Mouse (Mus musculus) spleen, adult 18-20 months (tissue): ENCODE measurements around the gene Defb38.

Experiments used
- DNase-seq, 2 experiments: peaks; one replicate each; pipeline ENCODE4 v3.0.0; 2022; ENCODE audit warnings: mixed read lengths in 2 of 2

Defb38 gene

DNA sequence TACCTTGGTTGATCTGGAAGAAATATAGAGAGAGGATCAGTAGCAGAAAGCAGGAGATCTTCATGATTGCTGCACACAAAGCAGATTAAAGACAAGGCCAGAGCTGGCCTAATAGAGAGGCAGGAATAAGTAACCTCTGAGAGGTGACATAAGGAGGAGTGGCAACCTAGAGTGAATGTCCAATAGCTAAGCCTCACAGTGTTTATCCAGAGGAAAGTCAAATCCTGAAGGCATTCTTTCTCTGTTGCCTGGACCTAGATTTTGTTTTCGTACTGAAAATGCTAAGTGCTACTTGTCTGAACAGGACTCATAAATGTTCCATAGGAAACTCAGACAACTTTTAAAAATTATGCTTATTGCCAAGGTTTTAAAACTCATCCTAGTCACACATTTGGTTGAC is at the start of gene Defb38:
Gene Defb38, minus strand, starts transcription at position 101 of the 400 bp plus-strand sequence.
- no peak for DNase-seq

DNA sequence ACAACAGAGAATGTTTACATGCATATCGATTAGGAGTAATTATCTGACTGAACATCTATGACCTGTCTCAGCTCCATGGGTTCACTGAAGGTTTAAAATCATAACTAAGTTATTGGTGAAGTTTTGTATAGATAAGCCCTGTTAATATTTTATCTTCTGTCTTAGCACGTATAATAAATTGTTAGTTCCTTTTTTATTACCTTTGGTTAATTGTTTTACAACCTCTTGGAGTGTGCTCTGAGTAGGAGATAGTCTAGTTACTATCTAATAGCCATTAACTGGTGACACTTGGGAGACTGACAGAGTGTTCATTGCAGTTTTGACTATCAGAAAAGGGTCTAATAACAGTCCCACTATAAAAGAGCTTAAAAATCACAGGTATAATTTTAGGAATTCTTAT is 39.6 kb upstream of the Defb38 start:
- no peak for DNase-seq

DNA sequence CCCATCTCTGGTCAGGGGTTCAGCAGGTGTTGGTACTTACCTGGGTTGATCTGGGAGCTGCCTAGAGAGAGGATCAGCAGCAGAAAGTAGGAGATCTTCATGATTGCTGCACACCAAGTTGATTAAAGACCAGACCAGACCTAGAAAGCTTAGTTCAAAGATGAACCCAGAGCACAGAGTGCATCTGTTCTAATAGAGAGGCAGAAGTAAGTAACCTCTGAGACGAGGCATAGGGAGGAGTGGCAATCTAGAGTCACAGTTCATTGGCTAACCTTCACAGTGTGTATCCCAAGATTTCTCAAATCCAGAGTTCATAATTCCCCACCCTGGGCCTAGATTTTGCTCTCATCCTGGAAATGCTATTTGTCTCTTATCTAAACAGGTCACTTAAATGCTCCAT is 38.3 kb upstream of the Defb38 start, which contains the start of gene Defb39:
Gene Defb39, minus strand, starts transcription at position 101 of the 400 bp plus-strand sequence.
- no peak for DNase-seq

DNA sequence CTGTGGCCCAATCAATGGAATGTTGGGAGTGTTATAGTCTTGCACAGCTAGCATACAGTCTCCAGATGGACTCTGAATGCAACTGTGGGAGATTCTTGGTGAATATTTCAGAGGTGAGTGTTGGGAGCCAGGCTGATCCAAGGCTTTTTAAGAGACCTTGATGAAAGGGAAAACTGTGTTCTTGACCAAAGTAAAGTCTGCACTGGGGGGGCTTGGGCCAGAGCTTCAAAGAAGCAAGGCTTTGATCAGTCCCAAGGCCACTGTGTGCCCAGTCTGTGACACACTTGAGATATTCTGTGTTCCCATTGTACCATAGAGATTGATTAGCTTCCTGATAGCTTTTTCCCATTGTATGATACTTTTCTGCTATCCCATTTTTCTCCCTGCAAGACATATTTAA is 36.5 kb upstream of the Defb38 start:
- DNase-seq: no peak

DNA sequence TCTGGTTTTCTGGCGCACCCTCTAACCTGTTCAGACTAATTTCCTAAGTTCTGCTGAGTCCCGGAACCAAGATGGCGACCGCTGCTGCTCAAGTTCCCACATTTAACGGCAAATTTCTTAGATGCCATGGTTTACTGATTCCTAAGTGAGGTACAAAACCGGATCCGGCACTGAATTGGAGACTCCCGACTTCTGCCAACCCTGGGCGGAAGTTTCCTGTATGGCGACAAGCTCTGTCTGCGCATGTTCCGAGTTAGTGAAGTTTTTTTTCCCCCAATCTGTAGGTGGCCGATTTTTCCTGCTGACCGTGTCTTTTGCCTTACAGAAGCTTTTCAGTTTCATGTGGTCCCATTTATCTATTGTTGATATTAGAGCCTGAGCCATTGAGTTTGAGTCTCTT is 18.9 kb upstream of the Defb38 start:
- no peak for DNase-seq
